Comparison of ENCODE assay signal across 15 mouse cellular contexts in genomic region chr11:88438659-88439058, GRCm38 (mm10).
A peak's percentile ranks its signal among the peaks of the same experiment; 100 is the strongest.
DNase-seq lines count a peak whose midpoint lies in the region; ATAC-seq and TF ChIP-seq lines count a peak whose summit lies in the region.
"Had no signal": no experiment of that assay in that cellular context is flagged by ENCODE, and none has a peak within 500 bp of the region (broad histone marks: within the 10 kb centered on the region; RNA-seq: fewer than 3 reads in every experiment).

No protein-coding gene starts in this region.

- ATAC-seq in midbrain, embryonic 13.5 days: no peak
- ATAC-seq in midbrain, postnatal 0 days (ENCODE audit: low FRiP score): no peak
- no peak for ATAC-seq in hindbrain, embryonic 11.5 days (ENCODE audit: low FRiP score)
- ATAC-seq: intestine, embryonic 15.5 days had no signal

- peak overlapping the region; percentile 36 for H3K27ac ChIP-seq in midbrain, embryonic 13.5 days
- H3K27ac ChIP-seq in midbrain, postnatal 0 days (ENCODE audit: low read depth, low read length): no peak overlapping the region
- no peak overlapping the region for H3K27ac ChIP-seq in hindbrain, embryonic 11.5 days (ENCODE audit: low read depth, low read length)
- H3K27ac ChIP-seq: intestine, embryonic 15.5 days; kidney, postnatal 0 days; lung, embryonic 15.5 days; stomach, postnatal 0 days had no signal

- no peaks in the 10 kb centered on the region for H3K36me3 ChIP-seq in midbrain, embryonic 13.5 days
- no peaks in the 10 kb centered on the region for H3K36me3 ChIP-seq in midbrain, postnatal 0 days (ENCODE audit: insufficient read depth, low read length)
- no peaks in the 10 kb centered on the region for H3K36me3 ChIP-seq in hindbrain, embryonic 11.5 days (ENCODE audit: control insufficient read depth, insufficient read depth, low read length)
- H3K36me3 ChIP-seq: intestine, embryonic 15.5 days; lung, embryonic 15.5 days had no signal

- WGBS in midbrain, embryonic 13.5 days: 83% methylated on average over 3 of the region's 3 CpGs
- 86% methylated on average over 3 of the region's 3 CpGs for WGBS in midbrain, postnatal 0 days
- WGBS in hindbrain, embryonic 11.5 days: 90% methylated on average over 3 of the region's 3 CpGs

- no peaks in the 10 kb centered on the region for H3K9me3 ChIP-seq in midbrain, embryonic 13.5 days
- no peaks in the 10 kb centered on the region for H3K9me3 ChIP-seq in midbrain, postnatal 0 days (ENCODE audit: low read length)
- no peaks in the 10 kb centered on the region for H3K9me3 ChIP-seq in hindbrain, embryonic 11.5 days (ENCODE audit: control insufficient read depth, low read length)
- H3K9me3 ChIP-seq: intestine, embryonic 15.5 days; lung, embryonic 15.5 days had no signal

- no peak overlapping the region for H3K9ac ChIP-seq in midbrain, embryonic 13.5 days (replicated peaks)
- no peak overlapping the region for H3K9ac ChIP-seq in midbrain, postnatal 0 days (replicated peaks; ENCODE audit: low read length, poor library complexity, severe bottlenecking)
- H3K9ac ChIP-seq in hindbrain, embryonic 11.5 days (ENCODE audit: low read depth, low read length): 0 out of 2 replicates have a peak overlapping the region, but pooled peaks have one; percentile 5
- H3K9ac ChIP-seq: intestine, embryonic 15.5 days; lung, embryonic 15.5 days had no signal

- TF ChIP-seq CTCF in midbrain, postnatal 0 days (IDR thresholded peaks at IDR 0.05): no peak

- no peak overlapping the region for H3K4me2 ChIP-seq in midbrain, embryonic 13.5 days (replicated peaks)
- H3K4me2 ChIP-seq in midbrain, postnatal 0 days (ENCODE audit: low read depth, low read length, poor library complexity, severe bottlenecking): no peak overlapping the region
- H3K4me2 ChIP-seq in hindbrain, embryonic 11.5 days (replicated peaks; ENCODE audit: low read depth, low read length): no peak overlapping the region
- H3K4me2 ChIP-seq: intestine, embryonic 15.5 days; lung, embryonic 15.5 days had no signal

- no peak overlapping the region for H3K4me3 ChIP-seq in midbrain, embryonic 13.5 days (replicated peaks)
- H3K4me3 ChIP-seq in midbrain, postnatal 0 days (ENCODE audit: low read depth, low read length): no peak overlapping the region
- no peak overlapping the region for H3K4me3 ChIP-seq in hindbrain, embryonic 11.5 days (ENCODE audit: low read depth, low read length)
- H3K4me3 ChIP-seq: intestine, embryonic 15.5 days; lung, embryonic 15.5 days had no signal

- H3K27me3 ChIP-seq in midbrain, embryonic 13.5 days: no peaks in the 10 kb centered on the region
- H3K27me3 ChIP-seq in midbrain, postnatal 0 days (ENCODE audit: insufficient read depth, low read length): no peaks in the 10 kb centered on the region
- H3K27me3 ChIP-seq in hindbrain, embryonic 11.5 days (ENCODE audit: control insufficient read depth, insufficient read depth, low read length): no peaks in the 10 kb centered on the region
- H3K27me3 ChIP-seq: intestine, embryonic 15.5 days; lung, embryonic 15.5 days had no signal

- peak; percentile 71 for DNase-seq in gastrocnemius, adult 18-20 months (ENCODE audit: low spot score)
- DNase-seq in gastrocnemius, postnatal 4 days (ENCODE audit: low spot score in 2 of 2): no peak
- no peak for DNase-seq in midbrain, postnatal 0 days (ENCODE audit: low spot score)
- DNase-seq in hindbrain, embryonic 11.5 days (ENCODE audit: low spot score): no peak
- DNase-seq in natural killer cell, adult 2 months (ENCODE audit: low spot score in 2 of 2): no peak
- DNase-seq in left cerebral cortex, adult 9 months (ENCODE audit: low spot score in 2 of 2): no peak
- no peak for DNase-seq in testis, postnatal 10 days (ENCODE audit: low spot score)
- DNase-seq: adrenal gland, adult 8-10 months; cerebellum, adult 8-10 months; spleen, adult 18-20 months had no signal

- peaks cover 76% of the 10 kb centered on the region for H3K4me1 ChIP-seq in midbrain, embryonic 13.5 days (replicated peaks)
- H3K4me1 ChIP-seq in midbrain, postnatal 0 days (ENCODE audit: insufficient read depth, low read length): peaks cover 14% of the 10 kb centered on the region; the same call in 1 of the 2 replicates
- H3K4me1 ChIP-seq in hindbrain, embryonic 11.5 days (replicated peaks; ENCODE audit: control insufficient read depth, insufficient read depth, low read length): peaks cover 9% of the 10 kb centered on the region; the same call in 1 of the 2 replicates
- H3K4me1 ChIP-seq: lung, embryonic 15.5 days had no signal
